Comparison of ENCODE assay signal across 14 mouse cellular contexts in the genomic region with DNA sequence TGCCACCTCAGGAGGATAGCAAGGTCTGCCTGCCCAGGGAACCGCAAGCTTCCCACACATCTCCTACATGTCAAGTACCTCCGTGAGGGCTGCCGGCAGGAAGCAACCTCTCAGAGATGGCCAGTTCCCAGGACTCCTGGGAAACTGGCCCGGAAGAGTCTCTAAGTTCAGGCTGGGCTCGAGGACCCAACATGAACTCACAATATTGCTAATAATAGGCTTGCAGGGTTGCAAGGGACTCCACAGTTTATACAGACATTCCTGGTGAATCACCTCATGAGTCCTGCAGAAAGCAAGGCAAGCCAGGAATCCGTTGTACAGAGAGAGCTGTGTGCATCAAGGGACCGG. TPM values are rescaled to one million over a fixed set of nuclear protein-coding genes. Genes with fewer than 3 reads are reported as not detected.
DNase-seq lines count a peak whose midpoint lies in the region; ATAC-seq lines count a peak whose summit lies in the region.
"Had no signal": no experiment of that assay in that cellular context is flagged by ENCODE, and none has a peak within 500 bp of the region (broad histone marks: within the 10 kb centered on the region; RNA-seq: fewer than 3 reads in every experiment).

No protein-coding gene starts in this region.

- ATAC-seq in heart, embryonic 12.5 days (ENCODE audit: insufficient number of reproducible peaks, low FRiP score), result no peak
- ATAC-seq: forebrain, embryonic 13.5 days had no signal

- peak; percentile 33 to 55 for DNase-seq in cerebellum, adult 18-20 months
- DNase-seq in cerebellum, postnatal 4 days (ENCODE audit: low spot score in 2 of 2), result no peak
- DNase-seq in kidney, postnatal 10 days, result peak; percentile 41
- DNase-seq in kidney, adult 18-20 months, result no peak
- peak; percentile 49 for DNase-seq in skeletal muscle tissue, adult 2 months (ENCODE audit: low read depth, low spot score)
- no peak for DNase-seq in testis, postnatal 14 days (ENCODE audit: low spot score)
- no peak for DNase-seq in left cerebral cortex, postnatal 36 days (ENCODE audit: low spot score in 2 of 2)

- peak overlapping the region; percentile 2; the same call in 1 of the 2 replicates for H3K9ac ChIP-seq in heart, embryonic 12.5 days
- H3K9ac ChIP-seq: forebrain, embryonic 13.5 days; hindbrain, embryonic 14.5 days; neural tube, embryonic 15.5 days had no signal

- no peaks in the 10 kb centered on the region for H3K9me3 ChIP-seq in heart, embryonic 12.5 days (replicated peaks)
- H3K9me3 ChIP-seq: forebrain, embryonic 13.5 days; megakaryocyte, embryonic 14.5 days; neural tube, embryonic 15.5 days had no signal

- peak overlapping the region; percentile 14; the same call in 1 of the 2 replicates for H3K4me2 ChIP-seq in heart, embryonic 12.5 days
- H3K4me2 ChIP-seq: forebrain, embryonic 13.5 days; hindbrain, embryonic 14.5 days; neural tube, embryonic 15.5 days had no signal

- H3K4me1 ChIP-seq in heart, embryonic 12.5 days (replicated peaks), result peaks cover 77% of the 10 kb centered on the region

- peak overlapping the region; percentile 72 for H3K27ac ChIP-seq in heart, embryonic 12.5 days (ENCODE audit: poor library complexity, severe bottlenecking)
- H3K27ac ChIP-seq: forebrain, embryonic 13.5 days; hindbrain, embryonic 14.5 days had no signal

- 0 out of 2 replicates have a peak, but pooled peaks cover 3% of the 10 kb centered on the region for H3K36me3 ChIP-seq in heart, embryonic 12.5 days

- intact Hi-C loops in left cerebral cortex, postnatal 36 days (cut with DNase I), result no loop called here

- H3K4me3 ChIP-seq in heart, embryonic 12.5 days, result no peak overlapping the region
- H3K4me3 ChIP-seq: forebrain, embryonic 13.5 days; megakaryocyte, embryonic 14.5 days; neural tube, embryonic 15.5 days had no signal

- WGBS in heart, embryonic 12.5 days, result 27% methylated on average over 7 of the region's 7 CpGs

- no peaks in the 10 kb centered on the region for H3K27me3 ChIP-seq in heart, embryonic 12.5 days (replicated peaks)
- H3K27me3 ChIP-seq: forebrain, embryonic 13.5 days; megakaryocyte, embryonic 14.5 days; neural tube, embryonic 15.5 days had no signal

RNA-seq across cellular contexts. Expression of a gene that starts 13.2 kb away (rescaled TPM):
- polyA plus RNA-seq in heart, embryonic 12.5 days (2016; fragmentation: Nextera tagmentation; extraction: Ambion mirVana), result 4.5 and 5.2 TPM in 2 replicates
- total RNA-seq in left cerebral cortex, postnatal 36 days (2021), result 10 to 100 TPM; 20.0 to 26.0 TPM

RNA-seq across cellular contexts. Expression of a gene that starts 21.0 kb away (rescaled TPM):
- polyA plus RNA-seq in heart, embryonic 12.5 days (2016; fragmentation: Nextera tagmentation; extraction: Ambion mirVana), result not detected in 2 replicates
- not detected for total RNA-seq in left cerebral cortex, postnatal 36 days (2021)
- total RNA-seq: common myeloid progenitor, adult 5-6 weeks; left cerebral cortex, adult 8-10 months had no signal
- polyA plus RNA-seq: forebrain, embryonic 13.5 days; hindbrain, embryonic 14.5 days; neural tube, embryonic 15.5 days had no signal

RNA-seq across cellular contexts. Expression of a gene that starts 58.9 kb away (rescaled TPM):
- polyA plus RNA-seq in heart, embryonic 12.5 days (2016; fragmentation: Nextera tagmentation; extraction: Ambion mirVana), result 39.1 and 41.0 TPM in 2 replicates
- total RNA-seq in left cerebral cortex, postnatal 36 days (2021), result 1 to 10 TPM; 6.5 to 7.5 TPM

Comparison
In these comparisons a context has a peak if more than half of its experiments do, and no peak if none do; other contexts are left out.
1. DNase-seq: peak in cerebellum, adult 18-20 months (2 of 2), kidney, postnatal 10 days (single experiment) and skeletal muscle tissue, adult 2 months (single experiment); none in cerebellum, postnatal 4 days (0 of 2), kidney, adult 18-20 months (single experiment), testis, postnatal 14 days (single experiment) and left cerebral cortex, postnatal 36 days (0 of 2).